Mouse (Mus musculus) adrenal gland, postnatal 36 days (tissue): ENCODE data around the gene Olfr1100. TPM values are rescaled to one million over a fixed set of nuclear protein-coding genes. Genes with fewer than 3 reads are reported as not detected.

Source experiments
- DNase-seq, 2 experiments: peaks; one replicate each; pipeline ENCODE4 v3.0.0; 2021; ENCODE audit warnings: mixed read lengths in 1 of 2
- long read RNA-seq, 2 experiments: library from polyadenylated mRNA; stranded (forward); transcript quantifications; one replicate each; pipeline ENCODE4 v2.0.0; 2021; ENCODE audit warnings: borderline sequencing depth in 2 of 2
- total RNA-seq, 2 experiments: library from RNA; stranded (reverse); gene quantifications; 2 replicates each; pipeline ENCODE4 v1.2.3; 2021

Olfr1100 gene
- total RNA-seq: not detected
- long read RNA-seq, experiment 1: 0 reads
- long read RNA-seq, experiment 2: 0 reads

GRCm38 (mm10) chr2:86979854-86980253, at the start of gene Olfr1100:
Gene Olfr1100, minus strand, starts transcription at chr2:86979954.
- no peak for DNase-seq

- DNase-seq: no peak
Observed at GRCm38 (mm10) chr2:87026980-87027379, 47.2 kb upstream of the Olfr1100 start, which contains the start of gene Olfr1104. Gene Olfr1104, minus strand, starts transcription at chr2:87027080.

GRCm38 (mm10) chr2:86998098-86998497, 18.3 kb upstream of the Olfr1100 start, which contains the start of gene Olfr1102:
Gene Olfr1102, plus strand, starts transcription at chr2:86998398.
- no peak for DNase-seq

- DNase-seq: no peak
Observed at GRCm38 (mm10) chr2:86991121-86991520, 11.4 kb upstream of the Olfr1100 start, which contains the start of gene Olfr1101. Gene Olfr1101, minus strand, starts transcription at chr2:86991221.

- no peak for DNase-seq
Observed at GRCm38 (mm10) chr2:86960593-86960992, 19.2 kb downstream of the Olfr1100 start, which contains the start of gene Olfr1099. Gene Olfr1099, minus strand, starts transcription at chr2:86960693.

- no peak for DNase-seq
Observed at GRCm38 (mm10) chr2:86926557-86926956, 53.2 kb downstream of the Olfr1100 start.

Other genes with a start within 250 kb of the Olfr1100 start
- gene Olfr1089, start 246.3 kb downstream of the Olfr1100 start, total RNA-seq: not detected
- gene Olfr1090, start 221.0 kb downstream of the Olfr1100 start, total RNA-seq: not detected
- not detected for gene Olfr1093, start 197.5 kb downstream of the Olfr1100 start, total RNA-seq
- gene Olfr141, start 169.9 kb downstream of the Olfr1100 start, total RNA-seq: not detected
- gene Olfr1094, start 155.3 kb downstream of the Olfr1100 start, total RNA-seq: not detected
- not detected for gene Olfr1095, start 128.3 kb downstream of the Olfr1100 start, total RNA-seq
- not detected for gene Gm13723, start 105.2 kb downstream of the Olfr1100 start, total RNA-seq
- gene Olfr1097, start 87.7 kb downstream of the Olfr1100 start, total RNA-seq: not detected
- not detected for gene Olfr1098, start 55.4 kb downstream of the Olfr1100 start, total RNA-seq
- not detected for gene Olfr1099, start 19.3 kb downstream of the Olfr1100 start, total RNA-seq
- not detected for gene Olfr1101, start 11.3 kb upstream of the Olfr1100 start, total RNA-seq
- not detected for gene Olfr1102, start 18.4 kb upstream of the Olfr1100 start, total RNA-seq
- gene Olfr1104, start 47.1 kb upstream of the Olfr1100 start, total RNA-seq: not detected
- gene Olfr1105, start 56.6 kb upstream of the Olfr1100 start, total RNA-seq: not detected
- not detected for gene Olfr1106, start 72.3 kb upstream of the Olfr1100 start, total RNA-seq
- not detected for gene Olfr1107, start 95.9 kb upstream of the Olfr1100 start, total RNA-seq
- gene Olfr1109, start 116.1 kb upstream of the Olfr1100 start, total RNA-seq: not detected
- gene Olfr259, start 134.6 kb upstream of the Olfr1100 start, total RNA-seq: not detected
- gene Olfr1110, start 160.3 kb upstream of the Olfr1100 start, total RNA-seq: not detected
- not detected for gene Olfr1111, start 172.7 kb upstream of the Olfr1100 start, total RNA-seq
- gene Olfr1112, start 207.8 kb upstream of the Olfr1100 start, total RNA-seq: not detected
- gene Olfr1113, start 229.0 kb upstream of the Olfr1100 start, total RNA-seq: not detected